Mouse (Mus musculus) hindlimb bud, embryonic 11.5 days (tissue): ENCODE data around the gene Dtl.

Source experiments
- DNase-seq: peaks from one replicate; pipeline ENCODE4 v3.0.0-alpha.2; 2012; ENCODE audit warnings: low read depth, low spot score; ENCODE audit errors: extremely low spot score

The Dtl gene

GRCm38 (mm10) chr1:191575458-191576247, at the start of gene Dtl, which contains the start of gene Ints7:
Gene Dtl, minus strand, starts transcription at chr1:191575544.
Gene Ints7, plus strand, starts transcription at chr1:191575636.
- peak; percentile 93 for DNase-seq

DNA sequence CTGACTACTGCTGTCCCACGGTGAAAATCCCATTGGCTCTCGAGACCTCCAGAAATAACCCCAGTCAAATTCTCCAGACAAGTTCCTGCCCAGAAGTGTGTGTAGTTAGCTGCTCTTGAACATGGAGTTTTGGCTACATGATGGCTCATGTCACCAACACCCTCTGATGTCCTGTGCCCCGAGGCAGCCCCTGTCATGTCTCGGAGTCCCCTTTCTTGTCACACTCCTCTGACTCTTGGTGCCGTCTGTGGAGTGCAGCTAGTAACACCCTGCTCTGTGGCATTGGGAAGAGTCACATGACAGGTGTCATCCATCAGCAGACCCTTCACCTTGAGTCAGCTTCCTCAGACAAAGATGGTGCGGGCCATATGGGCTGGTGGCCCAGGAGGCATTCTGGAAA, 49.7 kb upstream of the Dtl start:
- DNase-seq: no peak

DNA sequence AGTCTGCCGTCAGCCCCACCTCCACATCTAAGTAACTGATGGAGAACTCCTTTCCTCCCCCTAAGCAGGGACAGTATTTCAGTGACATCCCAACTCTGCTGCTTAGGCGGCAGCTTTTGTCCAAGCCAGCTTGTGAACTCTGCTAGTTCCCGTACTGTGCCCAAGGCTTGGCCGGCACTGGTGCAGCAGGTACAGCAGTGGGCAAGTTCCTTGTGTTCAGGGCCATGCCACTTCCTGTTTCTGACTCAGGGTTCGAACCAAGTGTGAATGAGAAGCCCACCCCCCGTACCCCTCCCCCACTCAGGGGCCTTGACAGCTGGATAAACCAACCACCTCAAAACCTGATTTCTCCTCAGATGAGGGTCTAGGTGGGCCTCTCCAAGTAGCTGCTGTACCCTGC, 49.1 kb upstream of the Dtl start:
- DNase-seq: no peak

DNA sequence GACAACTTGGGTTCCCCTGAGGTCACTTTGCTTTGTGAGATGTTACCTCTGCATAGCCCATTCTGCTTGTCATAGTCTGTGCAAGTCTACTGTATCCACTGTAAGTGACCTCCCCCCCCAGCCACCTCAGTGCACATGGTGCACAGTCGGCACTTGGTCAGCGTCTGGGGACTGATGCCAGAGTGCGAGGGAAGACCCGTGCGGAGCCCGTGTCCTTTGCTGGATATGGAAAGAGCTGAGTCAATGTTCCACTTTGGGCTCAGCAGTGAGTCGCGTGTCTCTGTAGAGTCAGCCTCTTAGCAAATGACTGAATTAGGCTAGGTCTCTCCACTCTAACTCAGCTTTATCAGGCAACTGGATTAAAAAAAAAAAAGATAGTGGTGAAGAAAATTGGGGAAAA, 47.5 kb upstream of the Dtl start:
- no peak for DNase-seq

- no peak for DNase-seq
Observed at GRCm38 (mm10) chr1:191621096-191621495, 45.8 kb upstream of the Dtl start.

DNA sequence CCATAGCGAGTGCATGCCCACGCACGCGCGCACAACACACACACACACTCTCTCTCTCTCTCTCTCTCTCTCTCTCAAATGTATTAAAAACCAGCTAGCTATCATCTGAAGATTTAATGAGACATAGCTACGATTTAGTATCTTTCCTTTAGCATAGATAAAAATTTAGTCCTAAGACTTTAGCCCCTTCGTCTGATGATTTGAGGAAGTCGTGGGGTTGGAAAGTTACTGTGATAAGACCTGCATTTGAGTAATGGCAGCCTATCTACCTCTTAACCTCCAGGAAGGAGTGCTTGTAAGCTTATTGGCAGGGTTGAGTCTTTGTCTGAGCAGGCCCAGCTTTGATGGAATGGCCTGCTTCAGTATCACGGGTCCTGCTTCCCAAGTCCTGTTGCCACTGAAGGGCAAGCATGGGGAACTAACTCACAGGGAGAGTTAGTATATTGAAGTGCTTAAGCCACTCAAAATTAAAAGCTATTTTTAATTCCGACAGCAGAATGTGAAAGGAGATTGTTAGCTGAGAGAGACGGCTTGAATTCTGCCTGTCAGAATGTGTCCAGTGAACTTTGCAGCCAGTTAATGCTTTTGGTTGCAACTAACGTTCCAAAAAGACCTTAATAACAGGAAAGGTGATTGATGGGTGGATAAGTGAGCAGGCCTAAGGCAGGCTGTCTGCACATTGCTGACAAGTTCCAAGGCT, 42.9 kb upstream of the Dtl start:
- DNase-seq: no peak

DNA sequence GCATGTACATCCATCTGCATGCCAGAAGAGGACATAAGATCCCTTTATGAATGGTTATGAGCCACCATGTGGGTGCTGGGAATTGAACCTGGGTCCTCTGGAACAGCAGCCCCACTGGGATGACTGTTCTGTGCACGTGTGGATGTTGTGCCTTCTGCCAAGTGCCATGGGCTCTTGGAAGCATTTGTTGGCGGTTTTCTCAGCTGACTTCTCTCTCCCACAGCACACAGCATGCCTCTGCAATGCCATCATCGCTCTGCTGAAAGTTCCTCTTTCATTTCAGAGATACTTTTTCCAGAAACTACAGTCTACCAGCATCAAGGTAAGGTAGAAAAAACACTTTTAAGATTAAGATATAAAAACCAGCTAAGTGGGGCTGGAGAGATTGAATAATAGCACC, 42.2 kb upstream of the Dtl start:
- no peak for DNase-seq

DNA sequence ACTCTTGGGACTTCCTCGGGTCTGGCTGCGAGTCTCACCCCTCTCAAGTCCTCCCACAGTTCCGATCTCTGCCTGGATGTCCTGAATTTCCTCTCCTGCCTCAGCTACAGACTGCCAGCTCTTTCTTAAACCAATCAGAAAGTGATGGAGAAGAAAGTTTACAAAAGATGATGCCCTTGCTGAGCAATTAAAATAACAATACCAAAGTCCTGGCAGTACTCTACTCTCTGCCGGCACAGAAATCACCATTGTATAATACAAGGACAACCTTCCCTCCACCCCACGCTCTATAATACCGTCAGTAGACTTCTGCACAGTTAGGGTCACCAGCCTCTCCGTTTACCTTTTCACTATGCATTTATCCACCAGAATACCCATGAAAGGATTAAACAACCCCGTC, 40.9 kb upstream of the Dtl start:
- no peak for DNase-seq

GRCm38 (mm10) chr1:191612877-191613276, 37.5 kb upstream of the Dtl start:
- no peak for DNase-seq

- DNase-seq: no peak
Observed at GRCm38 (mm10) chr1:191611686-191612085, 36.3 kb upstream of the Dtl start.

DNA sequence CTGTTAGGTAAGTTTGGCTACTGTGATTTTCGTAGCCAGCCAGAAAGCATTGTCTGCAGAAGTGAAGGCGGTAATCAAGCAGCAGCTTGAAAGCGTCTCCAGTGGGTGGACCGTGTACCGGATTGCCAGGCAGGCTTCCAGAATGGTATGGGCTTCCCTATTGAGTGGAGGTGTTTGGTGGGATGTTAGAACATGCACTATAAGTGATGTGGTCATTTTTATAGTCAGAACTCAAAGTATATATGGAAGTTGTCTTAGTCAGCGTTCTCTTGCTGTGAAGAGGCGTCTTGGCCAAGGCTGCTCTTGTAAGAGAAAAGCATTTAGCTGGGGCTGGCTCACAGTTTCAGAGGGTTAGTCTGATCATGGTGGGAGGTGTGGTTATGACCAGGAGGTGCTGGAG, 35.0 kb upstream of the Dtl start:
- no peak for DNase-seq

GRCm38 (mm10) chr1:191609578-191609977, 34.2 kb upstream of the Dtl start:
- DNase-seq: no peak

DNA sequence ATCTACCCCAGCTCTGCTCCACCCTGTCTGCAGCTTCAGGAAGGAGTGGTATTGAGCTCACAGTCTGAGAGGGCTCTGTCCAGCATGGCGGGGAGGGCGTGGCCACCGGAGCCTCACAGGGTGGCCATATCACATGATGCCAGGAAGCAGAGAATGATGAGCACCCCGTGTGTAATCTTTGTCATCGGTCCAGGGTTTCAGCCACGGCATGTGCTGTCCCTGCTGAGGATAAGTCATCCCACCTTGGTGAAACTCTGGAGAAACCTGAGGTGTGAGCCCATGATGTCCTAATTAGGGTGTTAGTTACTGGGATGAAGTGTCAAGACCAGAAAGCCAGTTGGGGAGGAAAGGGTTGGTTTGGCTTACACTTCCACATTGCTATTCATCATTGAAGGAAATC, 33.7 kb upstream of the Dtl start:
- no peak for DNase-seq

DNA sequence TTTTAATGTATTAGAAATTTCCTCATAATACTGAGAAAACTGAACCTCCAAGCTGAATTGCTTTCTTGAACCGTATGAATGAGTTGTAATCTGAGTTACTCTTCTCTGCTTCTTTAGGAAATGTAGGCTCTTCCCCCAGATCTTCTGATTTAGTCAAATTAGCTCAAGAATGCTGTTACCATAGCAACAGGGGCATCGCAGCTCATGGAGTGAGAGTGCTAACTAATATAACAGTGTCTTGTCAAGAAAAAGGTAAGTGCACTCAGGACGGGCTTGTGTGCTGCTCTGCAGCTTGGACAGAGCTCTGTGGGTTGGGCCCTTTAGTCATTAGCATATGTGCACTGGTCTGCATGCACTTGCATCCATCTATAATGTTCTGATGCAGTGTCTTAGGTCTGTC, 29.3 kb upstream of the Dtl start:
- no peak for DNase-seq

- DNase-seq: no peak
Observed at GRCm38 (mm10) chr1:191599210-191599609, 23.9 kb upstream of the Dtl start.

- DNase-seq: no peak
Observed at GRCm38 (mm10) chr1:191596076-191596475, 20.7 kb upstream of the Dtl start.

GRCm38 (mm10) chr1:191592016-191592720, 16.8 kb upstream of the Dtl start:
- no peak for DNase-seq

DNA sequence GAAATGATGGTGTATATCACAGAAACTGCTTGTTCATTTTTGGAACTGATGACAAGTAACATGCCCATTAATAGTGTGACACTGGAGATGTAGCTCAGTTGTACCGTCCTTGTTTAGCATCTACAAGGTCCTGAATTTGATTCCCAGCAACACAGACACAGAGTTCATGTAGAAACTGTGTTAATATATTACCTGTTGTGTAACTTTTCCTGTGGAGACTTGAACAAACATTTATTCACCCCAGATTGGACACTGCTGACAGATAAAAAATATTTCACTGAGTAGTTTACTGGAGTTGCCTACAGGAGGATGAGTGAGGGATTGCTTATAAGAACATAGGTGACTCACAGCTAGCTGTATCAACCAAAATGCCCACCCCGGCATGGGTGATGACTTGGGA, 13.4 kb upstream of the Dtl start:
- DNase-seq: no peak

DNA sequence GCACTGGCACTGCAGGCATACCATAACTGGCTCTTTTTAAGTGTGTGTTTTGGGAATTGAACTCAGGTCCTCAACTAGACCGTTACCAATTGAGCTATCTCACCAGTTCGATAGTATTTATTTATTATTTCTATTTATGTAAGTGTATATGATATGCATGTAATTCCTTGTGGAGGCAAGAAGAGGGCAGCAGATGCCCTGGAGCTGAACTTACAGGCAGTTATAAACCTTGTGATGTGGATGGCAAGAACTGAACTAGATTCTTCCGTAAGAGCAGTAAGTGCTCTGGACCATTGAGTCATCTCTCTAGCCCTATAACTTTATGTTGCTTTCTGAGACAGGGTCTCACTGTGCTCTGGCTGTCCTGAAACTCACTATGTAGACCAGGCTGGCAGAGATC, 11.7 kb upstream of the Dtl start:
- DNase-seq: no peak

- no peak for DNase-seq
Observed at GRCm38 (mm10) chr1:191585704-191586103, 10.4 kb upstream of the Dtl start.

DNA sequence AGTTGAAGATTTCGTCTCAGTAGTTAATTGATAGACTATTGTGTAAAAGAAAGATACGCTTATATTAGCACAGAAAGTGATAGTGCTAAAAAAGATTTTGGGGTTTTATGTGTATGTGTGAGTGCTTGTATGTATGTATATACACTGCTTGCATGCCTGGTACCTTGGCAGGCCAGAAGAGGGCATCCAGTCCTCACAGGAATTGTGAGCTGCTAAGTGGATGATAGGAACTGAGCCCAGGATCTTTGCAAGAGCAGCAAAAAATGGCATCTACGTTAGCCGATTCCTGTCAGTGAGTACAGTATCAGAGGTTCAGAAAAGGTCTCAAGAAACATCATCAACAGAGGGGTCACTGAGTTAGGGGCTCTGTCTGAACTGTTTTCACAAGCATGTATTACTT, 9.1 kb upstream of the Dtl start:
- no peak for DNase-seq

DNA sequence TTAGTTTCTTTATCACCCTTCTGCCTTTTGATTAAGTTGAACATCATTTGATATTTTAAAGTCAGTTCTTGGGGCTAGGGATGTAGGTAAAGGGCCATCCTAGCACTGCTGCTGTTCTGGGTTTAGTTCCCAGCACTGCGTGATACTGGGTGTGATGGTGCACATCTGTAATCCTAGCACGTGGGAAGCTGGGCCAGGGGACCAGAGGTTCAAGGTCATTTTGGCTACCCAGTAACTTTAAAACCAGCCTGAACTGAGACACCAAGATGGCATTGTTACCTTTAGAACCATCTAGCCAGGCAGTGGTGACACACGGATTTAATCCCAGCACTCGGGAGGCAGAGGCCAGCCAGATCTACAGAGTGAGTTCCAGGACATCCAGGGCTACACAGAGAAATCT, 8.5 kb upstream of the Dtl start:
- DNase-seq: no peak
